Mouse (Mus musculus) heart, postnatal 0 days (tissue): ENCODE measurements at regions not wholly inside any gene's neighbourhood (a gene's known extent, or its start where the extent isn't known, plus 50 kb on each side); places are given as distances from the start of the nearest gene placed in this dataset.

ENCODE experiments used
- ATAC-seq: fragments of 200-750 bp; cut with Nextera tagmentation; 2 replicates; pipeline ENCODE4 v1.8.0; 2017; ENCODE audit warnings: low read depth, moderate number of reproducible peaks, moderate library complexity; ENCODE audit not compliant: insufficient read depth
- DNase-seq: peaks from one replicate; pipeline ENCODE4 v3.0.0-alpha.2; 2016; ENCODE audit warnings: low spot score
- H3K27ac ChIP-seq: fragments of 300-500 bp; sonication (generic); 2 replicates; pipeline ENCODE4 v1.5.1; 2014; ENCODE audit warnings: low read depth, mild to moderate bottlenecking
- H3K27me3 ChIP-seq: fragments of 300-500 bp; sonication (generic); 2 replicates; pipeline ENCODE4 v1.6.1; 2014; ENCODE audit warnings: low read length, mixed read lengths; ENCODE audit not compliant: control insufficient read depth, insufficient read depth
- H3K36me3 ChIP-seq: fragments of 300-500 bp; sonication (generic); replicated peaks from 2 replicates; pipeline ENCODE4 v1.6.1; 2014; ENCODE audit warnings: low read length, mixed read lengths; ENCODE audit not compliant: control insufficient read depth, insufficient read depth
- H3K4me1 ChIP-seq: fragments of 300-500 bp; sonication (generic); 2 replicates; pipeline ENCODE4 v1.6.1; 2014; ENCODE audit warnings: antibody characterized with exemption; ENCODE audit not compliant: control insufficient read depth, insufficient read depth
- H3K4me2 ChIP-seq: fragments of 300-500 bp; sonication (generic); 2 replicates; pipeline ENCODE4 v1.6.1; 2014; ENCODE audit warnings: low read depth, mild to moderate bottlenecking, low read length, moderate library complexity
- H3K4me3 ChIP-seq: fragments of 300-500 bp; sonication (generic); 2 replicates; pipeline ENCODE4 v1.5.1; 2014; ENCODE audit warnings: low read depth, low read length
- H3K9ac ChIP-seq: fragments of 300-500 bp; sonication (generic); replicated peaks from 2 replicates; pipeline ENCODE4 v1.6.1; 2014; ENCODE audit warnings: low read depth, low read length, mixed read lengths
- H3K9me3 ChIP-seq: fragments of 300-500 bp; sonication (generic); replicated peaks from 2 replicates; pipeline ENCODE4 v1.6.1; 2016; ENCODE audit warnings: low read length; ENCODE audit not compliant: control insufficient read depth
- CTCF ChIP-seq: IDR thresholded peaks from 2 replicates; pipeline ENCODE4 v1.5.1; 2016; ENCODE audit warnings: antibody characterized with exemption, control low read depth, low read depth
- EP300 ChIP-seq: IDR thresholded peaks from 2 replicates; pipeline ENCODE4 v1.6.1; 2016; ENCODE audit warnings: antibody characterized with exemption, low read depth
- WGBS: fragments of 180-500 bp; shearing (Covaris S2); extraction: QIAGEN DNeasy Blood & Tissue Kit; methylation state at CpG from one replicate; pipeline ENCODE4 v1.1.7; 2014; 5-methylcytosine and 5-hydroxymethylcytosine counted together

- no peak overlapping the region for H3K27ac ChIP-seq
- H3K4me1 ChIP-seq: no peaks in the 10 kb centered on the region
- WGBS: 72% methylated on average over 1 of the region's 1 CpGs
- H3K27me3 ChIP-seq: no peaks in the 10 kb centered on the region
- no peak overlapping the region for H3K4me2 ChIP-seq
- no peak for ATAC-seq
- DNase-seq: no peak
- H3K36me3 ChIP-seq: no peaks in the 10 kb centered on the region
- TF ChIP-seq EP300 (no peak), CTCF (no peak)
- no peak overlapping the region for H3K9ac ChIP-seq
- H3K4me3 ChIP-seq: no peak overlapping the region
- H3K9me3 ChIP-seq: no peaks in the 10 kb centered on the region
Observed at GRCm38 (mm10) chr7:83376826-83377225, 207.9 kb upstream of the Tmc3 start.

GRCm38 (mm10) chr7:83381381-83382181 is 203.1 kb upstream of the Tmc3 start:
- WGBS: 63% methylated on average over 7 of the region's 7 CpGs
- no peak overlapping the region for H3K4me3 ChIP-seq
- TF ChIP-seq CTCF: no peak
- no peak for TF ChIP-seq EP300

GRCm38 (mm10) chr7:83382803-83383363 is 201.8 kb upstream of the Tmc3 start:
- H3K36me3 ChIP-seq: no peaks in the 10 kb centered on the region
- no peak overlapping the region for H3K9ac ChIP-seq
- H3K4me2 ChIP-seq: no peak overlapping the region
- WGBS: 18% methylated on average over 8 of the region's 8 CpGs
- no peak overlapping the region for H3K27ac ChIP-seq
- no peaks in the 10 kb centered on the region for H3K27me3 ChIP-seq
- peaks cover 7% of the 10 kb centered on the region; the same call in 1 of the 2 replicates for H3K4me1 ChIP-seq
- TF ChIP-seq CTCF: no peak
- no peaks in the 10 kb centered on the region for H3K9me3 ChIP-seq
- ATAC-seq: peak; percentile 75
- peak; percentile 52 for DNase-seq
- no peak overlapping the region for H3K4me3 ChIP-seq

More at GRCm38 (mm10) chr7:83381381-83382181, 203.1 kb upstream of the Tmc3 start:
- H3K27me3 ChIP-seq: no peaks in the 10 kb centered on the region
- H3K4me1 ChIP-seq: peaks cover 7% of the 10 kb centered on the region; the same call in 1 of the 2 replicates
- ATAC-seq (no peak), DNase-seq (no peak)
- H3K36me3 ChIP-seq: no peaks in the 10 kb centered on the region
- no peak overlapping the region for H3K4me2 ChIP-seq
- no peak overlapping the region for H3K27ac ChIP-seq
- no peaks in the 10 kb centered on the region for H3K9me3 ChIP-seq
- H3K9ac ChIP-seq: no peak overlapping the region

- H3K4me1 ChIP-seq: 0 out of 2 replicates have a peak, but pooled peaks cover 4% of the 10 kb centered on the region
- H3K27ac ChIP-seq: no peak overlapping the region
- no peak overlapping the region for H3K4me2 ChIP-seq
- no peak overlapping the region for H3K4me3 ChIP-seq
- no peak for DNase-seq
- H3K9me3 ChIP-seq: no peaks in the 10 kb centered on the region
- no peaks in the 10 kb centered on the region for H3K27me3 ChIP-seq
- no peak for ATAC-seq
- no peaks in the 10 kb centered on the region for H3K36me3 ChIP-seq
- no peak for TF ChIP-seq CTCF
- no peak for TF ChIP-seq EP300
- 36% methylated on average over 5 of the region's 5 CpGs for WGBS
- H3K9ac ChIP-seq: no peak overlapping the region
Observed at GRCm38 (mm10) chr7:83391388-83391787, 193.3 kb upstream of the Tmc3 start.

GRCm38 (mm10) chr7:83392181-83392580 is 192.5 kb upstream of the Tmc3 start:
- Histone ChIP-seq H3K9me3 (no peaks in the 10 kb centered on the region), H3K4me3 (no peak overlapping the region), H3K4me1 (0 out of 2 replicates have a peak, but pooled peaks cover 4% of the 10 kb centered on the region), H3K9ac (no peak overlapping the region), H3K36me3 (no peaks in the 10 kb centered on the region), H3K27me3 (no peaks in the 10 kb centered on the region), H3K27ac (no peak overlapping the region), H3K4me2 (no peak overlapping the region)
- ATAC-seq (no peak), DNase-seq (no peak)
- 68% methylated on average over 2 of the region's 2 CpGs for WGBS
- TF ChIP-seq EP300 (no peak), CTCF (no peak)

GRCm38 (mm10) chr7:83392625-83393024 is 192.1 kb upstream of the Tmc3 start:
- no peak overlapping the region for H3K4me3 ChIP-seq
- no peaks in the 10 kb centered on the region for H3K9me3 ChIP-seq
- H3K4me2 ChIP-seq: no peak overlapping the region
- no peak overlapping the region for H3K9ac ChIP-seq
- DNase-seq: no peak
- H3K27me3 ChIP-seq: no peaks in the 10 kb centered on the region
- no peak for ATAC-seq
- H3K4me1 ChIP-seq: 0 out of 2 replicates have a peak, but pooled peaks cover 4% of the 10 kb centered on the region
- no peak overlapping the region for H3K27ac ChIP-seq
- H3K36me3 ChIP-seq: no peaks in the 10 kb centered on the region
- TF ChIP-seq EP300 (no peak), CTCF (no peak)
